Mouse (Mus musculus) neural tube, embryonic 14.5 days (tissue): Measurements from ENCODE around the gene Rps18. TPM values are rescaled to one million over a fixed set of nuclear protein-coding genes. Genes with fewer than 3 reads are reported as not detected.

Experiments used
- ATAC-seq: fragments of 200-750 bp; cut with Nextera tagmentation; 2 replicates; pipeline ENCODE4 v1.8.0; 2017; ENCODE audit warnings: low read depth, mild to moderate bottlenecking, moderate TSS enrichment, moderate library complexity
- H3K27ac ChIP-seq: fragments of 300-500 bp; sonication (generic); 2 replicates; pipeline ENCODE4 v1.5.1; 2014; ENCODE audit warnings: low read depth, mild to moderate bottlenecking, control low read depth, low read length, moderate library complexity, mixed read lengths
- H3K27me3 ChIP-seq: fragments of 300-500 bp; sonication (generic); 2 replicates; pipeline ENCODE4 v1.6.1; 2014; ENCODE audit warnings: low read length; ENCODE audit not compliant: control insufficient read depth, insufficient read depth
- H3K36me3 ChIP-seq: fragments of 300-500 bp; sonication (generic); 2 replicates; pipeline ENCODE4 v1.6.1; 2014; ENCODE audit warnings: low read length, mixed read lengths; ENCODE audit not compliant: control insufficient read depth, insufficient read depth
- H3K4me1 ChIP-seq: fragments of 300-500 bp; sonication (generic); 2 replicates; pipeline ENCODE4 v1.6.1; 2014; ENCODE audit warnings: low read length; ENCODE audit not compliant: control insufficient read depth, insufficient read depth
- H3K4me2 ChIP-seq: fragments of 300-500 bp; sonication (generic); 2 replicates; pipeline ENCODE4 v1.6.1; 2014; ENCODE audit warnings: mild to moderate bottlenecking, low read depth, low read length, control low read depth
- H3K4me3 ChIP-seq: fragments of 300-500 bp; sonication (generic); 2 replicates; pipeline ENCODE4 v1.5.1; 2014; ENCODE audit warnings: low read depth, low read length, control low read depth, mixed read lengths
- H3K9ac ChIP-seq: fragments of 300-500 bp; sonication (generic); replicated peaks from 2 replicates; pipeline ENCODE4 v1.6.1; 2014; ENCODE audit warnings: low read depth, mild to moderate bottlenecking, control low read depth, low read length, mixed read lengths
- H3K9me3 ChIP-seq: fragments of 300-500 bp; sonication (generic); 2 replicates; pipeline ENCODE4 v1.6.1; 2016; ENCODE audit warnings: low read length; ENCODE audit not compliant: control insufficient read depth
- WGBS: fragments of 180-500 bp; shearing (Covaris S2); extraction: QIAGEN DNeasy Blood & Tissue Kit; methylation state at CpG from one replicate; pipeline ENCODE4 v1.1.7; 2014; 5-methylcytosine and 5-hydroxymethylcytosine counted together
- polyA plus RNA-seq: library from polyadenylated mRNA; unstranded; fragments of >200 nt; fragmentation: Nextera tagmentation; extraction: Ambion mirVana; gene quantifications from 2 replicates; pipeline ENCODE4 v1.2.1, GENCODE M21; 2014

Rps18 gene
- polyA plus RNA-seq, 1 experiment from 2014 or later = 825 TPM

- no peaks in the 10 kb centered on the region for H3K27me3 ChIP-seq
- peak; percentile 72 for ATAC-seq
- peak within 1 kb of the TSS; percentile 90 for H3K27ac ChIP-seq
- peaks cover 39% of the 10 kb centered on the region for H3K4me1 ChIP-seq
- no peaks in the 10 kb centered on the region for H3K9me3 ChIP-seq
- under 1% methylated on average over 45 of the region's 45 CpGs for WGBS
- peaks cover 19% of the 10 kb centered on the region; the same call in 1 of the 2 replicates for H3K36me3 ChIP-seq
- H3K9ac ChIP-seq = peak within 1 kb of the TSS; percentile 72
- H3K4me3 ChIP-seq = peak within 1 kb of the TSS; percentile 49
- peak within 1 kb of the TSS; percentile 95 for H3K4me2 ChIP-seq
These were observed 4.5 kb downstream of the Rps18 start, which contains the start of gene B3galt4 for GRCm38 (mm10) chr17:33951021-33951946. B3galt4 (minus strand) TSS chr17:33951488.

- WGBS = 82% methylated on average over 10 of the region's 10 CpGs
- Histone ChIP-seq H3K9ac (peak overlapping the region; percentile 72), H3K27ac (peak overlapping the region; percentile 90; the same call in 1 of the 2 replicates), H3K36me3 (peaks cover 22% of the 10 kb centered on the region; the same call in 1 of the 2 replicates), H3K4me3 (peak overlapping the region; percentile 49), H3K4me1 (peaks cover 39% of the 10 kb centered on the region), H3K27me3 (no peaks in the 10 kb centered on the region), H3K4me2 (peak overlapping the region; percentile 95), H3K9me3 (no peaks in the 10 kb centered on the region)
- no peak for ATAC-seq
These were observed 5.6 kb downstream of the Rps18 start for GRCm38 (mm10) chr17:33950131-33950625.

GRCm38 (mm10) chr17:33948905-33949537 is 6.8 kb downstream of the Rps18 start:
- peaks cover 26% of the 10 kb centered on the region for H3K36me3 ChIP-seq
- no peak overlapping the region for H3K4me3 ChIP-seq
- no peak overlapping the region for H3K9ac ChIP-seq
- no peak overlapping the region for H3K4me2 ChIP-seq
- no peaks in the 10 kb centered on the region for H3K9me3 ChIP-seq
- peaks cover 30% of the 10 kb centered on the region for H3K4me1 ChIP-seq
- H3K27ac ChIP-seq = no peak overlapping the region
- no peaks in the 10 kb centered on the region for H3K27me3 ChIP-seq
- WGBS = 91% methylated on average over 19 of the region's 19 CpGs
- ATAC-seq = no peak

GRCm38 (mm10) chr17:33948090-33948904 is 7.5 kb downstream of the Rps18 start:
- peaks cover 24% of the 10 kb centered on the region for H3K4me1 ChIP-seq
- 87% methylated on average over 22 of the region's 22 CpGs for WGBS

GRCm38 (mm10) chr17:33947430-33948089 is 8.2 kb downstream of the Rps18 start:
- peaks cover 23% of the 10 kb centered on the region for H3K36me3 ChIP-seq

More at GRCm38 (mm10) chr17:33948090-33948904, 7.5 kb downstream of the Rps18 start:
- no peaks in the 10 kb centered on the region for H3K27me3 ChIP-seq
- ATAC-seq = no peak
- H3K4me2 ChIP-seq = no peak overlapping the region
- H3K9me3 ChIP-seq = no peaks in the 10 kb centered on the region
- H3K36me3 ChIP-seq = peaks cover 25% of the 10 kb centered on the region
- no peak overlapping the region for H3K9ac ChIP-seq
- H3K4me3 ChIP-seq = no peak overlapping the region
- H3K27ac ChIP-seq = no peak overlapping the region

GRCm38 (mm10) chr17:33943454-33943853 is 12.3 kb downstream of the Rps18 start:
- H3K27me3 ChIP-seq = no peaks in the 10 kb centered on the region
- no peak overlapping the region for H3K4me2 ChIP-seq
- ATAC-seq = no peak
- H3K4me3 ChIP-seq = no peak overlapping the region
- WGBS = 94% methylated on average over 15 of the region's 15 CpGs
- no peak overlapping the region for H3K27ac ChIP-seq
- H3K36me3 ChIP-seq = peaks cover 16% of the 10 kb centered on the region
- H3K4me1 ChIP-seq = peaks cover 17% of the 10 kb centered on the region
- H3K9ac ChIP-seq = no peak overlapping the region
- H3K9me3 ChIP-seq = no peaks in the 10 kb centered on the region

More at GRCm38 (mm10) chr17:33947430-33948089, 8.2 kb downstream of the Rps18 start:
- H3K9ac ChIP-seq = no peak overlapping the region
- no peak overlapping the region for H3K4me2 ChIP-seq
- no peaks in the 10 kb centered on the region for H3K27me3 ChIP-seq
- ATAC-seq = no peak
- H3K4me1 ChIP-seq = peaks cover 24% of the 10 kb centered on the region
- no peak overlapping the region for H3K27ac ChIP-seq
- H3K4me3 ChIP-seq = no peak overlapping the region
- H3K9me3 ChIP-seq = no peaks in the 10 kb centered on the region
- WGBS = 97% methylated on average over 10 of the region's 10 CpGs

GRCm38 (mm10) chr17:33941381-33941780 is 14.4 kb downstream of the Rps18 start:
- Histone ChIP-seq H3K9me3 (no peaks in the 10 kb centered on the region), H3K4me2 (peak overlapping the region; percentile 97), H3K4me1 (peaks cover 17% of the 10 kb centered on the region), H3K27ac (no peak overlapping the region), H3K4me3 (peak overlapping the region; percentile 76), H3K36me3 (peaks cover 16% of the 10 kb centered on the region), H3K9ac (peak overlapping the region; percentile 74), H3K27me3 (no peaks in the 10 kb centered on the region)
- WGBS = 58% methylated on average over 19 of the region's 19 CpGs
- ATAC-seq = no peak

- Histone ChIP-seq H3K27ac (no peak overlapping the region), H3K27me3 (no peaks in the 10 kb centered on the region), H3K9me3 (no peaks in the 10 kb centered on the region), H3K36me3 (peaks cover 12% of the 10 kb centered on the region), H3K4me1 (peaks cover 17% of the 10 kb centered on the region), H3K4me2 (peak overlapping the region; percentile 97), H3K9ac (peak overlapping the region; percentile 74), H3K4me3 (peak overlapping the region; percentile 76)
- peak; percentile 9 for ATAC-seq
- 3% methylated on average over 25 of the region's 26 CpGs for WGBS
These were observed 14.8 kb downstream of the Rps18 start for GRCm38 (mm10) chr17:33940981-33941380.
